Mouse (Mus musculus): ENCODE measurements around the gene Zfp82. TPM values are rescaled to one million over a fixed set of nuclear protein-coding genes. Genes with fewer than 3 reads are reported as not detected.

Gene Zfp82
- total RNA-seq, 1 experiment from 2014 or later, result 6.7 TPM

Other genes with a start within 250 kb of the Zfp82 start
- 5.4 and 8.4 TPM in 2 replicates for gene Zfp940, start 219.2 kb downstream of the Zfp82 start, total RNA-seq (2017)
- gene Zfp420, start 212.9 kb downstream of the Zfp82 start, total RNA-seq (2017), result 4.0 and 4.2 TPM in 2 replicates
- gene Zfp27, start 166.3 kb downstream of the Zfp82 start, total RNA-seq (2017), result 11.6 and 14.1 TPM in 2 replicates
- gene Zfp383, start 164.7 kb downstream of the Zfp82 start, total RNA-seq (2017), result 1.2 and 3.8 TPM in 2 replicates
- gene Zfp74, start 118.8 kb downstream of the Zfp82 start, total RNA-seq (2017), result 9.2 and 10.4 TPM in 2 replicates
- 18.3 and 27.2 TPM in 2 replicates for gene Zfp568, start 88.9 kb downstream of the Zfp82 start, total RNA-seq (2017)
- 0.82 and 2.9 TPM in 2 replicates for gene Zfp14, start 21.5 kb downstream of the Zfp82 start, total RNA-seq (2017)
- 0.10 TPM in 1 of 2 replicates, not detected in the other for gene Gm26920, start 17.5 kb upstream of the Zfp82 start, total RNA-seq (2017)
- gene Zfp566, start 17.6 kb upstream of the Zfp82 start, total RNA-seq (2017), result 5.0 and 6.2 TPM in 2 replicates
- 33.5 and 37.5 TPM in 2 replicates for gene Zfp260, start 21.9 kb upstream of the Zfp82 start, total RNA-seq (2017)
- 5.1 and 6.8 TPM in 2 replicates for gene Zfp382, start 49.0 kb upstream of the Zfp82 start, total RNA-seq (2017)
- gene Zfp146, start 96.8 kb upstream of the Zfp82 start, total RNA-seq (2017), result 113 and 122 TPM in 2 replicates
- gene Cox7a1, start 111.2 kb upstream of the Zfp82 start, total RNA-seq (2017), result not detected in 2 replicates
- 116 and 136 TPM in 2 replicates for gene Capns1, start 125.9 kb upstream of the Zfp82 start, total RNA-seq (2017)
- gene Polr2i, start 159.0 kb upstream of the Zfp82 start, total RNA-seq (2017), result 37.3 and 65.1 TPM in 2 replicates
- 40.5 TPM in 2 replicates for gene Tbcb, start 159.4 kb upstream of the Zfp82 start, total RNA-seq (2017)
- not detected in 2 replicates for gene Ovol3, start 162.8 kb upstream of the Zfp82 start, total RNA-seq (2017)
- gene Thap8, start 207.2 kb upstream of the Zfp82 start, total RNA-seq (2017), result not detected in 2 replicates
- gene Wdr62, start 207.5 kb upstream of the Zfp82 start, total RNA-seq (2017), result 8.2 and 17.5 TPM in 2 replicates
- gene Clip3, start 218.8 kb upstream of the Zfp82 start, total RNA-seq (2017), result not detected in 2 replicates
- gene Alkbh6, start 235.8 kb upstream of the Zfp82 start, total RNA-seq (2017), result 15.2 and 31.2 TPM in 2 replicates
- 1.4 TPM in 1 of 2 replicates, not detected in the other for gene Syne4, start 241.9 kb upstream of the Zfp82 start, total RNA-seq (2017)
- 0.96 and 3.3 TPM in 2 replicates for gene E130208F15Rik, start 248.8 kb upstream of the Zfp82 start, total RNA-seq (2017)

Data from common myeloid progenitor, adult 5-6 weeks (primary cell).